ENCODE assay signal across 10 mouse cellular contexts in the genomic region with DNA sequence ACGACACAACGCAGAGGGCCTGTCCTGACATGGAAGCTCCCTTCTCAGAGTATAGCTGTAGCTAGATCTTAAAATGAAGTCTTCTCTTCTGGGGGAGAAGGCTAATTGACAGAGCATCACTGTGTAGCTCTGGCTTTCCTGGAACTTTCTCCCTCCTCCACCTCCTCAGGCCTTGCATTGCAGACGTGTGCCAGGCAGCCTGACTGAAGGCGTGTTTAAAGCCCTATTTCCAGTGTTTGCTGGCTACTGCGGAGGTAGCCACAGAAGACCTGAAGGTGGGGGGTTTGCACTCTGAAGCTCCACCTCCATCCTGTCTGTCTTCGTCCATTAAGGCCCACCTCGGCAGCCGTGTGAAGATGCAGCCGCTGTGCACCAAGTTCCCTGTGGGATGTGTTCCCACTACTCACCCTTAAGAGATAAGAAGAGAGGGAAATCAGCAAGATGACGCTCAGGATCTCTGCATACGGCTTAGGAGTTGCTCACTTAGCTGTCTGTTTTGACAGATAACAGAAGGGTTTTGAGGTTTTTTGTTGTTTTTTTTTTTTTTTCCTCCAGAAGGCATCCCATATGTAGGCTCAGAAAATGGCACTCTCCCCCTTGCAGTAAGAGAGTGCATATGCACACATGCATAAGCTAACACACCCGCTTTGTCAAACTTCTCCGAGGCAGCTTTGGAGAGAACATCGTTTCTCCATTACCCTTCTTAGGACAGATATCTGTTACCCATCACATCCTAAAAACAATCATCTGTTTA.
DNase-seq lines count a peak whose midpoint lies in the region; ATAC-seq and TF ChIP-seq lines count a peak whose summit lies in the region.
"Had no signal": no experiment of that assay in that cellular context is flagged by ENCODE, and none has a peak within 500 bp of the region (broad histone marks: within the 10 kb centered on the region; RNA-seq: fewer than 3 reads in every experiment).

No protein-coding gene starts in this region.

- H3K27ac ChIP-seq in limb, embryonic 14.5 days (replicated peaks; ENCODE audit: low read depth, low read length) = no peak overlapping the region
- H3K27ac ChIP-seq: embryonic facial prominence, embryonic 12.5 days; limb, embryonic 15.5 days had no signal

- H3K36me3 ChIP-seq in limb, embryonic 14.5 days (ENCODE audit: control insufficient read depth, insufficient read depth, low read length) = no peaks in the 10 kb centered on the region
- H3K36me3 ChIP-seq: embryonic facial prominence, embryonic 12.5 days; G1E; limb, embryonic 15.5 days had no signal

- H3K4me3 ChIP-seq in limb, embryonic 14.5 days (replicated peaks; ENCODE audit: low read length) = no peak overlapping the region
- H3K4me3 ChIP-seq: embryonic facial prominence, embryonic 12.5 days; limb, embryonic 15.5 days had no signal

- ATAC-seq in frontal cortex, adult (ENCODE audit: low TSS enrichment) = peak; percentile 77
- ATAC-seq in limb, embryonic 14.5 days (ENCODE audit: low FRiP score, low read depth) = no peak

- WGBS in limb, embryonic 14.5 days = 71% methylated on average over 14 of the region's 14 CpGs

- H3K27me3 ChIP-seq in limb, embryonic 14.5 days (ENCODE audit: control insufficient read depth, insufficient read depth, low read length) = no peaks in the 10 kb centered on the region
- H3K27me3 ChIP-seq: embryonic facial prominence, embryonic 12.5 days; limb, embryonic 15.5 days had no signal

- DNase-seq in frontal cortex, postnatal 14 days (ENCODE audit: low spot score in 2 of 2) = no peak
- peak; percentile 17 for DNase-seq in thymus, postnatal 0 days (ENCODE audit: low spot score)
- no peak for DNase-seq in thymus, postnatal 36 days
- DNase-seq in limb, embryonic 14.5 days (ENCODE audit: low spot score) = no peak
- DNase-seq in lung, postnatal 25 days (ENCODE audit: low spot score) = no peak
- DNase-seq in lung, postnatal 14 days = no peak

- TF ChIP-seq POLR2A in limb, embryonic 14.5 days (IDR thresholded peaks at IDR 0.05; ENCODE audit: borderline replicate concordance, extremely low read depth, insufficient read depth, insufficient read length) = no peak

- no peaks in the 10 kb centered on the region for H3K4me1 ChIP-seq in limb, embryonic 14.5 days (ENCODE audit: control insufficient read depth, insufficient read depth, low read length)
- H3K4me1 ChIP-seq: embryonic facial prominence, embryonic 12.5 days; limb, embryonic 15.5 days had no signal

- no peaks in the 10 kb centered on the region for H3K9me3 ChIP-seq in limb, embryonic 14.5 days (ENCODE audit: control insufficient read depth, low read length)
- H3K9me3 ChIP-seq: embryonic facial prominence, embryonic 12.5 days; G1E; limb, embryonic 15.5 days had no signal

- peak overlapping the region; percentile 27 for H3K4me2 ChIP-seq in limb, embryonic 14.5 days (replicated peaks; ENCODE audit: low read depth, low read length, severe bottlenecking)
- H3K4me2 ChIP-seq: limb, embryonic 15.5 days had no signal

- no peak overlapping the region for H3K9ac ChIP-seq in limb, embryonic 14.5 days (ENCODE audit: low read depth, low read length, severe bottlenecking)
- H3K9ac ChIP-seq: embryonic facial prominence, embryonic 12.5 days; limb, embryonic 15.5 days had no signal
